Comparison of ENCODE assay signal across 13 mouse cellular contexts in genomic region chr12:71959351-71959991, GRCm38 (mm10).
DNase-seq lines count a peak whose midpoint lies in the region; ATAC-seq and TF ChIP-seq lines count a peak whose summit lies in the region.
"Had no signal": no experiment of that assay in that cellular context is flagged by ENCODE, and none has a peak within 500 bp of the region (broad histone marks: within the 10 kb centered on the region; RNA-seq: fewer than 3 reads in every experiment).

No protein-coding gene starts in this region.

- 27% methylated on average over 6 of the region's 6 CpGs for WGBS in midbrain, embryonic 12.5 days
- WGBS in midbrain, embryonic 16.5 days = 20% methylated on average over 6 of the region's 6 CpGs
- WGBS in forebrain, postnatal 0 days = 21% methylated on average over 6 of the region's 6 CpGs

- DNase-seq in adrenal gland, adult (ENCODE audit: inconsistent age in 2 of 2, low spot score in 1 of 2) = peak; percentile 76 to 89
- no peak for DNase-seq in adrenal gland, postnatal 4 days (ENCODE audit: low spot score in 2 of 2)
- peak; percentile 36 for DNase-seq in forebrain, postnatal 0 days
- DNase-seq in retina, postnatal 1 day = peak; percentile 95
- no peak for DNase-seq in kidney, postnatal 25 days
- no peak for DNase-seq in spleen, postnatal 4 days (ENCODE audit: low spot score in 2 of 2)
- DNase-seq: kidney, postnatal 36 days; liver, embryonic 13.5 days; thymus, postnatal 25 days had no signal

- ATAC-seq in midbrain, embryonic 12.5 days (ENCODE audit: low FRiP score, low read depth) = peak; percentile 52; the same call in 1 of the 2 replicates
- no peak for ATAC-seq in midbrain, embryonic 16.5 days
- ATAC-seq in forebrain, postnatal 0 days = peak; percentile 51
- ATAC-seq: Patski had no signal

- no peak overlapping the region for H3K4me3 ChIP-seq in midbrain, embryonic 12.5 days
- no peak overlapping the region for H3K4me3 ChIP-seq in midbrain, embryonic 16.5 days (ENCODE audit: low read depth, low read length)
- no peak overlapping the region for H3K4me3 ChIP-seq in forebrain, postnatal 0 days (ENCODE audit: low read depth, low read length)
- H3K4me3 ChIP-seq: hindbrain, embryonic 15.5 days; liver, embryonic 13.5 days had no signal

- TF ChIP-seq CTCF in forebrain, postnatal 0 days (IDR thresholded peaks at IDR 0.05; ENCODE audit: low read depth) = no peak

- peaks cover 15% of the 10 kb centered on the region for H3K4me1 ChIP-seq in midbrain, embryonic 12.5 days
- H3K4me1 ChIP-seq in midbrain, embryonic 16.5 days (ENCODE audit: control insufficient read depth, insufficient read depth, low read length) = no peaks in the 10 kb centered on the region; the same call in 1 of the 2 replicates
- H3K4me1 ChIP-seq in forebrain, postnatal 0 days (ENCODE audit: insufficient read depth) = peaks cover 10% of the 10 kb centered on the region; the same call in 1 of the 2 replicates
- H3K4me1 ChIP-seq: liver, embryonic 13.5 days had no signal

- no peak overlapping the region for H3K4me2 ChIP-seq in midbrain, embryonic 12.5 days (replicated peaks)
- no peak overlapping the region for H3K4me2 ChIP-seq in midbrain, embryonic 16.5 days (ENCODE audit: low read length)
- H3K4me2 ChIP-seq in forebrain, postnatal 0 days (ENCODE audit: low read depth) = no peak overlapping the region
- H3K4me2 ChIP-seq: hindbrain, embryonic 15.5 days; liver, embryonic 13.5 days had no signal

- H3K9me3 ChIP-seq in midbrain, embryonic 12.5 days = no peaks in the 10 kb centered on the region
- no peaks in the 10 kb centered on the region for H3K9me3 ChIP-seq in midbrain, embryonic 16.5 days (replicated peaks; ENCODE audit: control insufficient read depth, low read length, poor library complexity, severe bottlenecking)
- H3K9me3 ChIP-seq in forebrain, postnatal 0 days (ENCODE audit: low read length) = no peaks in the 10 kb centered on the region
- H3K9me3 ChIP-seq: hindbrain, embryonic 15.5 days; liver, embryonic 13.5 days had no signal

- no peak overlapping the region for H3K9ac ChIP-seq in midbrain, embryonic 12.5 days (replicated peaks)
- no peak overlapping the region for H3K9ac ChIP-seq in midbrain, embryonic 16.5 days (ENCODE audit: low read depth, low read length)
- H3K9ac ChIP-seq in forebrain, postnatal 0 days = no peak overlapping the region
- H3K9ac ChIP-seq: hindbrain, embryonic 15.5 days; liver, embryonic 13.5 days had no signal

- H3K36me3 ChIP-seq in midbrain, embryonic 12.5 days = peaks cover 32% of the 10 kb centered on the region
- H3K36me3 ChIP-seq in midbrain, embryonic 16.5 days (ENCODE audit: control insufficient read depth, insufficient read depth, low read length) = peaks cover 26% of the 10 kb centered on the region
- H3K36me3 ChIP-seq in forebrain, postnatal 0 days (ENCODE audit: insufficient read depth) = peaks cover 17% of the 10 kb centered on the region

- H3K27me3 ChIP-seq in midbrain, embryonic 12.5 days = no peaks in the 10 kb centered on the region
- no peaks in the 10 kb centered on the region for H3K27me3 ChIP-seq in midbrain, embryonic 16.5 days (ENCODE audit: control insufficient read depth, insufficient read depth, low read depth, low read length)
- no peaks in the 10 kb centered on the region for H3K27me3 ChIP-seq in forebrain, postnatal 0 days (ENCODE audit: insufficient read depth, low read length)
- H3K27me3 ChIP-seq: hindbrain, embryonic 15.5 days; liver, embryonic 13.5 days; Patski had no signal

- no peak overlapping the region for H3K27ac ChIP-seq in midbrain, embryonic 12.5 days (replicated peaks)
- H3K27ac ChIP-seq in midbrain, embryonic 16.5 days (ENCODE audit: low read length) = no peak overlapping the region
- peak overlapping the region; percentile 51 for H3K27ac ChIP-seq in forebrain, postnatal 0 days (ENCODE audit: low read depth, low read length)
- H3K27ac ChIP-seq: hindbrain, embryonic 15.5 days; liver, embryonic 13.5 days had no signal

Comparison
In these comparisons a context has a peak if more than half of its experiments do, and no peak if none do; other contexts are left out.
1. DNase-seq: peak in adrenal gland, adult (2 of 2), forebrain, postnatal 0 days (single experiment) and retina, postnatal 1 day (single experiment); none in adrenal gland, postnatal 4 days (0 of 2), kidney, postnatal 25 days (0 of 2) and spleen, postnatal 4 days (0 of 2).